Mouse (Mus musculus) lung, embryonic 16.5 days (tissue): Measurements from ENCODE around the gene Rtbdn. TPM values are rescaled to one million over a fixed set of nuclear protein-coding genes. Genes with fewer than 3 reads are reported as not detected.

Experiments used
- ATAC-seq: fragments of 200-750 bp; cut with Nextera tagmentation; 2 replicates; pipeline ENCODE4 v1.8.0; 2017; ENCODE audit warnings: low read depth, mild to moderate bottlenecking, moderate library complexity
- H3K27ac ChIP-seq: fragments of 300-500 bp; sonication (generic); 2 replicates; pipeline ENCODE4 v1.5.1; 2014; ENCODE audit warnings: mild to moderate bottlenecking, control low read depth, low read length
- H3K27me3 ChIP-seq: fragments of 300-500 bp; sonication (generic); 2 replicates; pipeline ENCODE4 v1.6.1; 2014; ENCODE audit warnings: low read depth, low read length, mixed read lengths; ENCODE audit not compliant: control insufficient read depth, insufficient read depth
- H3K36me3 ChIP-seq: fragments of 300-500 bp; sonication (generic); 2 replicates; pipeline ENCODE4 v1.6.1; 2014; ENCODE audit warnings: low read length; ENCODE audit not compliant: control insufficient read depth, insufficient read depth
- H3K4me1 ChIP-seq: fragments of 300-500 bp; sonication (generic); replicated peaks from 2 replicates; pipeline ENCODE4 v1.6.1; 2014; ENCODE audit warnings: low read length, mixed read lengths; ENCODE audit not compliant: control insufficient read depth, insufficient read depth
- H3K4me2 ChIP-seq: fragments of 300-500 bp; sonication (generic); 2 replicates; pipeline ENCODE4 v1.6.1; 2014; ENCODE audit warnings: low read depth, low read length, control low read depth
- H3K4me3 ChIP-seq: fragments of 300-500 bp; sonication (generic); 2 replicates; pipeline ENCODE4 v1.5.1; 2014; ENCODE audit warnings: mild to moderate bottlenecking, low read length, control low read depth
- H3K9ac ChIP-seq: fragments of 300-500 bp; sonication (generic); 2 replicates; pipeline ENCODE4 v1.6.1; 2014; ENCODE audit warnings: low read length, control low read depth
- H3K9me3 ChIP-seq: fragments of 300-500 bp; sonication (generic); 2 replicates; pipeline ENCODE4 v1.6.1; 2016; ENCODE audit warnings: low read length; ENCODE audit not compliant: control insufficient read depth
- WGBS: fragments of 180-500 bp; shearing (Covaris S2); extraction: QIAGEN DNeasy Blood & Tissue Kit; methylation state at CpG from one replicate; pipeline ENCODE4 v1.1.7; 2014; 5-methylcytosine and 5-hydroxymethylcytosine counted together
- polyA plus RNA-seq: library from polyadenylated mRNA; unstranded; fragments of >200 nt; fragmentation: Nextera tagmentation; extraction: Ambion mirVana; gene quantifications from 2 replicates; pipeline ENCODE4 v1.2.1, GENCODE M21; 2015

Rtbdn gene
- polyA plus RNA-seq, 1 experiment from 2014 or later, result 0.29 TPM

GRCm38 (mm10) chr8:84989311-84989731 is 42.5 kb downstream of the Rtbdn start:
- Histone ChIP-seq H3K4me2 (peak overlapping the region; percentile 88), H3K36me3 (no peaks in the 10 kb centered on the region), H3K4me3 (peak overlapping the region; percentile 17; the same call in 1 of the 2 replicates), H3K27ac (peak overlapping the region; percentile 66), H3K27me3 (no peaks in the 10 kb centered on the region), H3K4me1 (peaks cover 32% of the 10 kb centered on the region), H3K9ac (peak overlapping the region; percentile 29), H3K9me3 (no peaks in the 10 kb centered on the region)
- WGBS, result 14% methylated on average over 15 of the region's 15 CpGs
- ATAC-seq, result no peak

- Histone ChIP-seq H3K9ac (peak overlapping the region; percentile 75), H3K27ac (peak overlapping the region; percentile 94), H3K9me3 (no peaks in the 10 kb centered on the region), H3K4me2 (peak overlapping the region; percentile 88), H3K36me3 (no peaks in the 10 kb centered on the region), H3K27me3 (no peaks in the 10 kb centered on the region), H3K4me3 (peak overlapping the region; percentile 73), H3K4me1 (peaks cover 28% of the 10 kb centered on the region)
- peak; percentile 64 for ATAC-seq
- under 1% methylated on average over 15 of the region's 15 CpGs for WGBS
Observed at GRCm38 (mm10) chr8:84989810-84990209, 43.0 kb downstream of the Rtbdn start.

- Histone ChIP-seq H3K4me3 (peak within 1 kb of the TSS; percentile 73), H3K9ac (peak within 1 kb of the TSS; percentile 82), H3K4me2 (peak within 1 kb of the TSS; percentile 88), H3K4me1 (peaks cover 22% of the 10 kb centered on the region), H3K9me3 (no peaks in the 10 kb centered on the region), H3K36me3 (no peaks in the 10 kb centered on the region), H3K27me3 (no peaks in the 10 kb centered on the region; the same call in 1 of the 2 replicates), H3K27ac (peak within 1 kb of the TSS; percentile 94)
- peak; percentile 91 for ATAC-seq
- WGBS, result under 1% methylated on average over 27 of the region's 28 CpGs
Observed at GRCm38 (mm10) chr8:84990349-84990748, 43.6 kb downstream of the Rtbdn start, which contains the start of gene Hook2. Hook2 (plus strand) TSS chr8:84990603.

GRCm38 (mm10) chr8:84990836-84991235 is 44.0 kb downstream of the Rtbdn start:
- H3K36me3 ChIP-seq, result no peaks in the 10 kb centered on the region
- peak overlapping the region; percentile 93 for H3K27ac ChIP-seq
- no peaks in the 10 kb centered on the region for H3K9me3 ChIP-seq
- peaks cover 19% of the 10 kb centered on the region for H3K4me1 ChIP-seq
- ATAC-seq, result peak; percentile 70
- H3K27me3 ChIP-seq, result no peaks in the 10 kb centered on the region; the same call in 1 of the 2 replicates
- H3K9ac ChIP-seq, result peak overlapping the region; percentile 82
- WGBS, result 2% methylated on average over 15 of the region's 15 CpGs
- H3K4me2 ChIP-seq, result peak overlapping the region; percentile 88
- H3K4me3 ChIP-seq, result peak overlapping the region; percentile 73

GRCm38 (mm10) chr8:84994375-84994774 is 47.6 kb downstream of the Rtbdn start:
- H3K4me3 ChIP-seq, result no peak overlapping the region
- no peaks in the 10 kb centered on the region for H3K36me3 ChIP-seq
- ATAC-seq, result no peak
- H3K27ac ChIP-seq, result no peak overlapping the region
- no peak overlapping the region for H3K9ac ChIP-seq
- no peaks in the 10 kb centered on the region; the same call in 1 of the 2 replicates for H3K27me3 ChIP-seq
- WGBS, result 88% methylated on average over 9 of the region's 9 CpGs
- peaks cover 7% of the 10 kb centered on the region for H3K4me1 ChIP-seq
- H3K4me2 ChIP-seq, result no peak overlapping the region
- H3K9me3 ChIP-seq, result no peaks in the 10 kb centered on the region

- H3K4me3 ChIP-seq, result no peak overlapping the region
- no peaks in the 10 kb centered on the region for H3K36me3 ChIP-seq
- H3K4me1 ChIP-seq, result peaks cover 5% of the 10 kb centered on the region; the same call in 1 of the 2 replicates
- H3K27ac ChIP-seq, result no peak overlapping the region
- no peak overlapping the region for H3K4me2 ChIP-seq
- no peak for ATAC-seq
- H3K9ac ChIP-seq, result no peak overlapping the region
- H3K9me3 ChIP-seq, result no peaks in the 10 kb centered on the region
- H3K27me3 ChIP-seq, result no peaks in the 10 kb centered on the region; the same call in 1 of the 2 replicates
- 25% methylated on average over 25 of the region's 25 CpGs for WGBS
Observed at GRCm38 (mm10) chr8:84995680-84996079, 48.9 kb downstream of the Rtbdn start.

- H3K27me3 ChIP-seq, result no peaks in the 10 kb centered on the region; the same call in 1 of the 2 replicates
- no peaks in the 10 kb centered on the region for H3K36me3 ChIP-seq
- ATAC-seq, result no peak
- no peaks in the 10 kb centered on the region for H3K4me1 ChIP-seq
- H3K9me3 ChIP-seq, result no peaks in the 10 kb centered on the region
- no peak overlapping the region for H3K9ac ChIP-seq
- no peak overlapping the region for H3K4me2 ChIP-seq
- WGBS, result 77% methylated on average over 5 of the region's 5 CpGs
- no peak overlapping the region for H3K27ac ChIP-seq
- H3K4me3 ChIP-seq, result no peak overlapping the region
Observed at GRCm38 (mm10) chr8:84996978-84997377, 50.2 kb downstream of the Rtbdn start.

DNA sequence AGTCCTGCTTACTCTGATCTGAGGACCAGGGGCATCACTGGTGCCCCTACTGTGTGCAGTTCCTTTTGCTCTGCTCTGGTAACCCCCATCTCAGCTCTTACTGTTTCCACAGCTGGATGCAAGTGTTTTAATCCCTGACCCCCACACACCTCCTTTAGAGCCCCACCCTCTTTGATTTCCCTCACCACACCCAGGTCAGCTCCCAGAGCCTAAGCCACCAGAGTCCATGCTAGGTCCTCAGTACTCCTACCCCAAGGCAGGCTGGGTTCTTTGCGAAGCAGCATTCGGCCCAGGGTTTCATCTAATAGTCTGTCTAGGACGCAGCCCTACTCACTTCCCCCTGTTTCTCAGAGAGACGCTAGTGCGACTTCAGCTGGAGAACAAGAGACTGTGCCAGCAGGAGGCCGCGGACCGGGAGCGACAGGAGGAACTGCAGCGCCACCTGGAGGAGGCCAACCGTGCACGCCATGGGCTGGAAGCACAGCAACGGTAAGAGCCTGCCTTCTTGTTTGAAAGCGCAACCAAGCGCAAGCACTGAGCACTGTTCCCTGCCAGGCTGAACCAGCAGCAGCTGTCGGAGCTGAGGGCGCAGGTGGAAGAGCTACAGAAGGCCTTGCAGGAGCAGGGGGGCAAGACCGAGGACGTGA is 51.0 kb downstream of the Rtbdn start:
- Histone ChIP-seq H3K9ac (peak overlapping the region; percentile 42; the same call in 1 of the 2 replicates), H3K27ac (no peak overlapping the region), H3K4me3 (no peak overlapping the region), H3K4me1 (no peaks in the 10 kb centered on the region), H3K9me3 (no peaks in the 10 kb centered on the region), H3K4me2 (0 out of 2 replicates have a peak overlapping the region, but pooled peaks have one; percentile 4), H3K36me3 (no peaks in the 10 kb centered on the region), H3K27me3 (no peaks in the 10 kb centered on the region; the same call in 1 of the 2 replicates)
- peak; percentile 65 for ATAC-seq
- WGBS, result 10% methylated on average over 19 of the region's 19 CpGs
